Mouse (Mus musculus) hindbrain, embryonic 10.5 days (tissue): ENCODE measurements at regions not wholly inside any gene's neighbourhood (a gene's known extent, or its start where the extent isn't known, plus 50 kb on each side); places are given as distances from the start of the nearest gene placed in this dataset.

Experiments used
- DNase-seq: peaks from one replicate; pipeline ENCODE4 v3.0.0-alpha.2; 2017; ENCODE audit warnings: low spot score
- H3K27ac ChIP-seq: fragments of 300-500 bp; sonication (generic); 2 replicates; pipeline ENCODE4 v1.5.1; 2016; ENCODE audit warnings: mild to moderate bottlenecking, moderate library complexity
- H3K27me3 ChIP-seq: fragments of 300-500 bp; sonication (generic); 2 replicates; pipeline ENCODE4 v1.6.1; 2016; ENCODE audit warnings: mild to moderate bottlenecking; ENCODE audit not compliant: poor library complexity, insufficient read depth, severe bottlenecking
- H3K36me3 ChIP-seq: fragments of 300-500 bp; sonication (generic); 2 replicates; pipeline ENCODE4 v1.6.1; 2016; ENCODE audit warnings: mild to moderate bottlenecking, moderate library complexity
- H3K4me1 ChIP-seq: fragments of 300-500 bp; sonication (generic); replicated peaks from 2 replicates; pipeline ENCODE4 v1.6.1; 2016; ENCODE audit warnings: mild to moderate bottlenecking
- H3K4me3 ChIP-seq: fragments of 300-500 bp; sonication (generic); 2 replicates; pipeline ENCODE4 v1.5.1; 2016; ENCODE audit warnings: mild to moderate bottlenecking, moderate library complexity
- H3K9me3 ChIP-seq: fragments of 300-500 bp; sonication (generic); 2 replicates; pipeline ENCODE4 v1.6.1; 2016; ENCODE audit warnings: mild to moderate bottlenecking, moderate library complexity
- WGBS: fragments of 180-500 bp; shearing (Covaris S2); methylation state at CpG from one replicate; pipeline ENCODE4 v1.1.7; 2016; 5-methylcytosine and 5-hydroxymethylcytosine counted together

- DNase-seq: no peak
- Histone ChIP-seq H3K4me3 (no peak overlapping the region), H3K9me3 (no peaks in the 10 kb centered on the region), H3K27ac (no peak overlapping the region), H3K27me3 (no peaks in the 10 kb centered on the region), H3K4me1 (peaks cover 3% of the 10 kb centered on the region; the same call in 1 of the 2 replicates), H3K36me3 (no peaks in the 10 kb centered on the region)
These were observed 145.4 kb upstream of the Dcn start for GRCm38 (mm10) chr10:97334044-97334443.

- Histone ChIP-seq H3K27ac (no peak overlapping the region), H3K36me3 (no peaks in the 10 kb centered on the region), H3K4me3 (no peak overlapping the region), H3K27me3 (no peaks in the 10 kb centered on the region), H3K4me1 (peaks cover 3% of the 10 kb centered on the region; the same call in 1 of the 2 replicates), H3K9me3 (no peaks in the 10 kb centered on the region)
- 71% methylated on average over 9 of the region's 9 CpGs for WGBS
- no peak for DNase-seq
These were observed 144.7 kb upstream of the Dcn start for GRCm38 (mm10) chr10:97334606-97335150.

DNA sequence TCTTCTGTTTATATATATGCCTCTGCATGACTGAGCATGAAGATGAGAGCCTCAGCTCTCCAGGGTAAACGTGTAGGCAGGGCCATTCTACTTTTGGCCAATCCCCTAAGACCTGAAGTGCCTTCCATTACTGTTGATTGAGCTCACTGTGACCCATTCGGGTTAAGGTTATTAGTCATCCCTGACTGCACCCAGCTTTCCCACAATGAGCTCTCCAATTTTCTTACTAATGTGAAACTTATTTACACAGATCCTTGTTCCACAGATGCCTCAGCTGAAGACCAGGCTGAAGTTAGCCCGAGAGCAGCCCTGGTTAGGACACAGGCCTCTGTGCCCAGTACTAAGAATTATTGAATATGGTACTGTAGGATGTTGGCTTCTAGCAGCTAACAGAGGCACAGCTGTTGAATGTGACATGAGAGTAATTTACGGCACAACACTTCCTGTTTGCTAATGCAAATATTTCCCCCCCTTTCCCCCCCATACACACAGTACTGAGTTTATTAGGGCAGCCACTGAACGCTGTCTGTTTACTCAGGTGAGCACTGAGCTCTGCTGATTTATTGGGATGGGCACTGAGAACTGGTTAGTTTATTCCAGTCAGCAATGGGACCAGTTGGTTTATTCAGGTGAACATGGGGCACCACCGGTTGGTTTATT is 141.2 kb upstream of the Dcn start:
- H3K4me1 ChIP-seq: peaks cover 3% of the 10 kb centered on the region; the same call in 1 of the 2 replicates
- H3K27ac ChIP-seq: no peak overlapping the region
- DNase-seq: no peak
- no peaks in the 10 kb centered on the region for H3K27me3 ChIP-seq
- no peak overlapping the region for H3K4me3 ChIP-seq
- no peaks in the 10 kb centered on the region for H3K36me3 ChIP-seq
- no peaks in the 10 kb centered on the region for H3K9me3 ChIP-seq
- 72% methylated on average over 6 of the region's 6 CpGs for WGBS

GRCm38 (mm10) chr10:97339866-97340706 is 139.3 kb upstream of the Dcn start:
- H3K4me1 ChIP-seq: peaks cover 3% of the 10 kb centered on the region; the same call in 1 of the 2 replicates
- no peak overlapping the region for H3K4me3 ChIP-seq
- no peak overlapping the region for H3K27ac ChIP-seq
- no peaks in the 10 kb centered on the region for H3K36me3 ChIP-seq
- H3K27me3 ChIP-seq: no peaks in the 10 kb centered on the region
- 53% methylated on average over 11 of the region's 11 CpGs for WGBS
- DNase-seq: no peak
- H3K9me3 ChIP-seq: no peaks in the 10 kb centered on the region

- H3K4me3 ChIP-seq: no peak overlapping the region
- peak; percentile 75 for DNase-seq
- no peaks in the 10 kb centered on the region for H3K27me3 ChIP-seq
- no peaks in the 10 kb centered on the region for H3K9me3 ChIP-seq
- WGBS: 36% methylated on average over 6 of the region's 6 CpGs
- H3K36me3 ChIP-seq: no peaks in the 10 kb centered on the region
- H3K4me1 ChIP-seq: no peaks in the 10 kb centered on the region
- H3K27ac ChIP-seq: no peak overlapping the region
These were observed 134.1 kb upstream of the Dcn start for GRCm38 (mm10) chr10:97345347-97345746.

DNA sequence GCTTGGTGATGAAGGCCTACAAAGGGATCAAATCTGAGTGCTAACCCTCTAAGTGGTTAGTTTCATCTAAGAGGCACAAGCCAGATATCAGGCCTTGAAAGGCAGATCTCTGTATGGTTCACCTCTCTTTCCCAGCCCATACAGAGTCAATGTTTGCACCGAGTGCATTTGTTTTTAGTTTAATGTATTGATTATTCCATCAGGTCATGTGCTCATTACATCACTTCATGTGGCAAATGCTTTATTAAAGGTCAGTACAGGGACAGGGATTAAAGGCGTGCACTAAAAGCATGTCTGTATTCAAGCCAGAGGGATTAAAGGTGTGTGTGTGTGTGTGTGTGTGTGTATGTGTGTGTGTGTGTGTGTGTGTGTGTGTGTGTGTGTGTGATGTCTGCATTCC is 132.5 kb upstream of the Dcn start:
- H3K4me3 ChIP-seq: no peak overlapping the region
- no peaks in the 10 kb centered on the region for H3K4me1 ChIP-seq
- H3K27ac ChIP-seq: no peak overlapping the region
- H3K36me3 ChIP-seq: no peaks in the 10 kb centered on the region
- no peaks in the 10 kb centered on the region for H3K9me3 ChIP-seq
- WGBS: 85% methylated on average over 2 of the region's 2 CpGs
- no peaks in the 10 kb centered on the region for H3K27me3 ChIP-seq
- DNase-seq: no peak

- no peak overlapping the region for H3K4me3 ChIP-seq
- H3K4me1 ChIP-seq: no peaks in the 10 kb centered on the region
- no peaks in the 10 kb centered on the region for H3K9me3 ChIP-seq
- no peak overlapping the region for H3K27ac ChIP-seq
- WGBS: 92% methylated on average over 3 of the region's 3 CpGs
- H3K36me3 ChIP-seq: no peaks in the 10 kb centered on the region
- H3K27me3 ChIP-seq: no peaks in the 10 kb centered on the region
- DNase-seq: no peak
These were observed 110.8 kb upstream of the Dcn start for GRCm38 (mm10) chr10:97368625-97369024.

DNA sequence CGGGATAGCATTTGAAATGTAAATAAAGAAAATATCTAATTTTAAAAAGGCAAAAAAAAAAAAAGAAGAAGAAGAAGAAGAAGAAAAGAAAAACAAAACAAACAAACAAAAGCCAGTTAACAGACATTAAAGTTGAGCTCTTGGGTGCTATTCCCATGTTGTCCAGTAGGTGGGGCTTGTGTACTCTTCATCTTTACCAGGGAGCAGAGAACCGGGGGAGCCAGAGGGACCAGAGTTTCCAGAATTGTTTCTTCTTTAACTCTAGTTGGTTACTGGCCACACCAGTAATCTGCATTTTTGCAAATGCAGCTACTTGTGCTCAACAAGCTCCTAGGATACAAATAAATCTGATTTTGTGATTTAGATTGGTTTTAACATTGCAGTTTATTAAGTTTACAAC is 103.6 kb upstream of the Dcn start:
- no peaks in the 10 kb centered on the region for H3K36me3 ChIP-seq
- WGBS: 7% methylated on average over 2 of the region's 2 CpGs
- H3K4me1 ChIP-seq: no peaks in the 10 kb centered on the region
- no peaks in the 10 kb centered on the region for H3K9me3 ChIP-seq
- H3K27me3 ChIP-seq: no peaks in the 10 kb centered on the region
- peak; percentile 59 for DNase-seq
- H3K27ac ChIP-seq: no peak overlapping the region
- no peak overlapping the region for H3K4me3 ChIP-seq

GRCm38 (mm10) chr10:97376376-97376775 is 103.0 kb upstream of the Dcn start:
- Histone ChIP-seq H3K4me1 (no peaks in the 10 kb centered on the region), H3K27me3 (no peaks in the 10 kb centered on the region), H3K36me3 (no peaks in the 10 kb centered on the region), H3K4me3 (no peak overlapping the region), H3K9me3 (no peaks in the 10 kb centered on the region), H3K27ac (no peak overlapping the region)
- 73% methylated on average over 4 of the region's 4 CpGs for WGBS
- no peak for DNase-seq

DNA sequence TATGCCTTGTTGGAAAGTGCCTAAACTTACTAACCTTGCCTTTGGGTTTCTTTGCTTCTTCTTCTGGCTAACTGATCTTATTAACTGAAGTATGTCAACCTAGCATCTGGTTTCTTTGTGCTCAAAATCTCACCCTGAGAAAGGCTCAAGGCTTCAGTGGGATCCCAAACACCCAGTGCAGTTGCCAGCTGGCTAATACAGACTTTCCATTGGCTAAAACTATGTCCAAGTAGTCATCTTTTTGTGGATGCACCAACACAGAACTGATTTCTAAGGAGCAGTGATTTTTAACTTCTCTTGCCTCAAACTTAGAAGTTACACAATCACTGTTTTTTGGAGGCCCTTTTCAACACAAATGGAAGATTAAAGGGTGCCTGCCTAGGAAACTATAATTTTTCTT is 97.8 kb upstream of the Dcn start:
- no peaks in the 10 kb centered on the region for H3K27me3 ChIP-seq
- H3K27ac ChIP-seq: no peak overlapping the region
- no peaks in the 10 kb centered on the region for H3K9me3 ChIP-seq
- H3K4me1 ChIP-seq: no peaks in the 10 kb centered on the region
- no peaks in the 10 kb centered on the region for H3K36me3 ChIP-seq
- no peak overlapping the region for H3K4me3 ChIP-seq
- DNase-seq: no peak

- H3K27ac ChIP-seq: no peak overlapping the region
- no peak for DNase-seq
- WGBS: 93% methylated on average over 1 of the region's 1 CpGs
- no peaks in the 10 kb centered on the region for H3K27me3 ChIP-seq
- H3K36me3 ChIP-seq: no peaks in the 10 kb centered on the region
- no peaks in the 10 kb centered on the region for H3K4me1 ChIP-seq
- H3K4me3 ChIP-seq: no peak overlapping the region
- no peaks in the 10 kb centered on the region for H3K9me3 ChIP-seq
These were observed 95.5 kb upstream of the Dcn start for GRCm38 (mm10) chr10:97383881-97384280.

DNA sequence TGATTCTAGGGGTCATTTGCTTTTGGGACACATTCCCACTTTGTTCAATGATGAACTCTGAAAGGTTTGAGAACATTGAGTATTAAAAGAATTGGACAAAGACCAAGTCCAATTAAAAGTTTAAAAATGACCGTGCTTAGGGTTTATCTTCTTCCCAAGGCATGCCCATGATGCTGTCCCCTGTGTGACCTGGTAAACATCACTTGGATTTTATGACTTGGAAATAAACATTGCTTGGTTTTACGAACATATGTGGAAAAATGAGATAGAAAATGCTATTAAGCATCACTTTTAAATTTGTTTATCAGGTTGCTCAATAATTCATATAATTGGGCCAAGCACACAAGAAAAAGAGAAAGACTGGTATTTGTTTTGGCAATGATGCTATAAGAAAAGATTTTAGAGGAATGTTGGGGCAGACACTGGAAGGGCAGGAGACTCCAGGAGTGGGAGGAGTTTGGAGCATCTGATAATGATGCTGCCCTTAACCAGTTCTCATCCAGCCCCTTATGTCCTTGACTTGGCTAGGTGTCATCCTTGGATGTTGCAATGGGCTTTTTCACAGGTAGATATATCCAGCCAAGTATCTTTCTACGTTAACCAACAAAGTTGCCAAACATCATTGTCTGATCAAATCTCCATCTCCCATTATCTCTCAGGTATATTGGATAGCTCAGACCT is 92.1 kb upstream of the Dcn start:
- no peak for DNase-seq
- H3K27ac ChIP-seq: no peak overlapping the region
- no peaks in the 10 kb centered on the region for H3K27me3 ChIP-seq
- no peaks in the 10 kb centered on the region for H3K36me3 ChIP-seq
- no peaks in the 10 kb centered on the region for H3K4me1 ChIP-seq
- 87% methylated on average over 3 of the region's 3 CpGs for WGBS
- H3K9me3 ChIP-seq: no peaks in the 10 kb centered on the region
- H3K4me3 ChIP-seq: no peak overlapping the region
